Mouse (Mus musculus): ENCODE data around the gene Fam81b. TPM values are rescaled to one million over a fixed set of nuclear protein-coding genes. Genes with fewer than 3 reads are reported as not detected.

The Fam81b gene
- total RNA-seq, 1 experiment from 2014 or later = not detected

GRCm38 (mm10) chr13:76190273-76190672 is 114.6 kb downstream of the Fam81b start:
- no peak for DNase-seq

- DNase-seq = no peak
Measured at GRCm38 (mm10) chr13:76189190-76189589, 115.7 kb downstream of the Fam81b start.

- no peak for DNase-seq
Measured at GRCm38 (mm10) chr13:76187651-76188050, 117.2 kb downstream of the Fam81b start.

- no peak for DNase-seq
Measured at GRCm38 (mm10) chr13:76178700-76179099, 126.2 kb downstream of the Fam81b start.

GRCm38 (mm10) chr13:76174297-76174696 is 130.6 kb downstream of the Fam81b start:
- no peak for DNase-seq

GRCm38 (mm10) chr13:76160587-76160986 is 144.3 kb downstream of the Fam81b start:
- DNase-seq = no peak

- DNase-seq = no peak
Measured at GRCm38 (mm10) chr13:76157508-76157907, 147.4 kb downstream of the Fam81b start.

GRCm38 (mm10) chr13:76157099-76157498 is 147.8 kb downstream of the Fam81b start:
- DNase-seq = peak; percentile 77

Small RNAs within 50 kb of the gene (microRNA-seq; reads per million reads assigned to microRNA genes)
- gene Gm24025 = 0 reads per million in 2 experiments

Other genes starting within 250 kb of the Fam81b start
- gene Gpr150, start 248.1 kb downstream of the Fam81b start, total RNA-seq (2021) = not detected in 2 replicates
- 6.7 and 7.7 TPM in 2 replicates for gene Arsk, start 206.4 kb downstream of the Fam81b start, total RNA-seq (2021)
- 24.6 and 27.6 TPM in 2 replicates for gene Ttc37, start 206.3 kb downstream of the Fam81b start, total RNA-seq (2021)
- 1.8 and 2.9 TPM in 2 replicates for gene Mctp1, start 79.5 kb upstream of the Fam81b start, total RNA-seq (2021)